Mouse (Mus musculus): ENCODE measurements around the gene Ccdc33. TPM values are rescaled to one million over a fixed set of nuclear protein-coding genes. Genes with fewer than 3 reads are reported as not detected.
A peak's percentile ranks its signal among the peaks of the same experiment; 100 is the strongest.

Gene Ccdc33
- polyA plus RNA-seq, 1 experiment from 2014 or later, result not detected

DNA sequence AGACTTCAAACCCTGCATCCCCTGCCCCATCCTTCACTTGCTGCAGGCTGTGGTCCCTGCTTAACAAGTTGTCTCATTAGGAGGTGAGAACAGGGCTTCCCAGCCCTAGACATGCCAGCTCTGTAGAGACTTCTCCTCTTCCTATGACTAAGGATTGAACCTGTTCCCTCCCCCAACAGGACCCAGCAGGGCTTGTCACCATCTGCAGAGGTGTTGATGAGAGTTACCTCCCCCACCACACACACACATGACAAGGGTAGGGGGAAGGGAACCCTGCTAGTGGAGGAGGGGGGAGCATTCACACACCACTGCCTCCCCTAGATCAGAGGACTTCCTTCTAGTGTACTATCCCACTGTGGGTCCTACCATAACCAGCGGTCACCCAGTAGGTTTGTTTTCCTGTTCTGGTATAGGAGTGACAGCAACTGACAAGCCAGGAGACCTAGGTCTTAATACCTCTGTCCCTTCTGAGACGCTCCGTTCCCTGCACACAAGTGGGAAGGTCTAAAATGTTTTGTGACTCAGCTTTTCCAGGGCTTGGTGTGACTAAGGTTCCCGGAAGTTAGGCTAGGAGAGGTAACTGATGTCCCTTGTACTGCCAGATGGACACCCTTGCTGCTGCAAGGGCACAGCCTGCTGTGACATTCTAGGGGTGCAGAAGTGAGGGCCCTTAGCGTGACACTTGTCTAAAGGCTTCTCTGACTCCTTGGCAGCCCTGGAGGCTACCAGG, 18.6 kb downstream of the Ccdc33 start:
- H3K9me3 ChIP-seq, result no peaks in the 10 kb centered on the region
- WGBS, result 40% methylated on average over 5 of the region's 5 CpGs
- no peak for DNase-seq (ENCODE audit: low spot score)
- H3K4me3 ChIP-seq, result no peak overlapping the region
- H3K27ac ChIP-seq, result peak overlapping the region; percentile 42; the same call in 1 of the 2 replicates
- no peaks in the 10 kb centered on the region for H3K36me3 ChIP-seq
- H3K4me1 ChIP-seq, result peaks cover 19% of the 10 kb centered on the region
- H3K27me3 ChIP-seq (ENCODE audit: insufficient read depth, poor library complexity, severe bottlenecking), result peaks cover 68% of the 10 kb centered on the region

DNA sequence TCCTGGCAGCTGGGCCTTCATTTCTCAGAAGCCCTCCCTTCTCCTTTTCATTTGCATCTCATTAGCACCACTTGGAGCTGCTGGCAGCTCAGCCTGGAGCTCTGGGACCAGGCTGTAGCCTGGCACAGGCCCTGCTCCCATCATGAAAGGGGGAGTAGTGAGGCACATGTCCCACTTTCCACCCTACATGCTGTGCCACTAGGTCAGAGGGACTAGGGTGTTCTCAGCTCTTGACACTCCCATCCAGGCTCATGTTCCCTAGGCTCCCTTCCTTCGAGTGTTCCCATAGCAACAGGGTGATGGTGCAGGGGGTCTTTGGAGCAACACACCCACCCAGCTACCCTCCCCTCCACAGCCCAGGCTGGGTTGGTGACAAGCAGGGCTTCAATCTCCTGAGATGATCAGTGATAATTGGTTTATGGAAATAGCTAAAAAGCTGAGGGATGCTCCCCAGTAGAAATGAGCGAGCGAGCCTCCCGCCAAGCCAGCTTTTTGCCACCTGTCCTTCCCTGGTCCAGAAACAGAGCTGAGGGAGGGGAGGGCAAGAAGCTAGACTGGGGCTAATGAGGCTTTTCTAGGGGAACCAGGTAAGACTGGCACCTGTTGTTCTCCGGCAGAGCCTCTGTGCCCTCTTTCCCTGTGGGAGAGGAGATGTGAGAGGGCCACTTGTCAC, 21.9 kb downstream of the Ccdc33 start:
- no peak for DNase-seq (ENCODE audit: low spot score)
- Histone ChIP-seq H3K36me3 (no peaks in the 10 kb centered on the region), H3K4me3 (no peak overlapping the region), H3K9me3 (no peaks in the 10 kb centered on the region), H3K27me3 (ENCODE audit: insufficient read depth, poor library complexity, severe bottlenecking) (peaks cover 65% of the 10 kb centered on the region), H3K27ac (no peak overlapping the region), H3K4me1 (peaks cover 18% of the 10 kb centered on the region)
- 48% methylated on average over 5 of the region's 5 CpGs for WGBS

DNA sequence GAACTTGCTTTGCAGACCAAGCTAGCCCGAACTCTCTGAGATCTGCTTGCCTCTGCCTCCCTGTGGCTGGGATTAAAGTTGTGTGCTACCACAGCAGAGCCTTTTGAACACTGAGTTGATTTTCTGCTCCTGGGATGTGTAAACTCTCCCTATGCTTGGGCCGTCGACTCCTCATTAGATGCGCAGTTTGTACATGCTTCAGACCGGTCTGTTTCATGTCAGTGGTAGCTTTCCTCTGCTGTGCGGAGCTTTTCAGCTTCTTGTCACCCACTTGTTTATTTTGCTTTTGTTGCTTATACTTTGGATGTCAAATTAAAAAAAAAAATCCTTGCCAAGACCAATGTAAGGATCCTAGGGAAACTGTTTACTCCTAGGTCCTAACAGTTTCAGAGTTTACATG, 22.6 kb downstream of the Ccdc33 start:
- Histone ChIP-seq H3K4me3 (no peak overlapping the region), H3K9me3 (no peaks in the 10 kb centered on the region), H3K27ac (no peak overlapping the region), H3K36me3 (no peaks in the 10 kb centered on the region), H3K4me1 (peaks cover 14% of the 10 kb centered on the region), H3K27me3 (ENCODE audit: insufficient read depth, poor library complexity, severe bottlenecking) (peaks cover 65% of the 10 kb centered on the region)
- WGBS, result 74% methylated on average over 6 of the region's 6 CpGs
- no peak for DNase-seq (ENCODE audit: low spot score)

DNA sequence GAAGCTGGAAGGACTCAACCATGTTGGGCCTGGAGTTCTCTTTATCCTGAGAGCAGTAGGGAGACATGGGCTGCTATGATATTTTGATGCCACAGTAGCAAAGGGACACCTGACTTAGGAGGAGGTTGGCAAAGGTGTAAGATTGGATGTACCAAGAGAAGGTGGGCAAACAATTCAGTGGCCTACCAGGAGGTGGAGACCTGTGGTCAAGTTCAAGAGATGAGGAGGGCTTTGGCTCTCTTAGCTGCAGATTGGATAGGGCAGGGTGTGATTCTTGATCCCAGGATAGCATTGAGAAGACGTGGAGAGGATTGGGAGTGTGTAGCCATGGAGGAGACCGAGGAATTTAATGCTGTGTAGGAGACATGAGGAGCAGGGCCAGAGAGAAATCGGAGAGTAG, 24.8 kb downstream of the Ccdc33 start:
- Histone ChIP-seq H3K36me3 (no peaks in the 10 kb centered on the region), H3K27me3 (ENCODE audit: insufficient read depth, poor library complexity, severe bottlenecking) (peaks cover 72% of the 10 kb centered on the region), H3K9me3 (no peaks in the 10 kb centered on the region), H3K27ac (no peak overlapping the region), H3K4me1 (no peaks in the 10 kb centered on the region), H3K4me3 (no peak overlapping the region)
- DNase-seq (ENCODE audit: low spot score), result no peak
- 59% methylated on average over 3 of the region's 3 CpGs for WGBS

DNA sequence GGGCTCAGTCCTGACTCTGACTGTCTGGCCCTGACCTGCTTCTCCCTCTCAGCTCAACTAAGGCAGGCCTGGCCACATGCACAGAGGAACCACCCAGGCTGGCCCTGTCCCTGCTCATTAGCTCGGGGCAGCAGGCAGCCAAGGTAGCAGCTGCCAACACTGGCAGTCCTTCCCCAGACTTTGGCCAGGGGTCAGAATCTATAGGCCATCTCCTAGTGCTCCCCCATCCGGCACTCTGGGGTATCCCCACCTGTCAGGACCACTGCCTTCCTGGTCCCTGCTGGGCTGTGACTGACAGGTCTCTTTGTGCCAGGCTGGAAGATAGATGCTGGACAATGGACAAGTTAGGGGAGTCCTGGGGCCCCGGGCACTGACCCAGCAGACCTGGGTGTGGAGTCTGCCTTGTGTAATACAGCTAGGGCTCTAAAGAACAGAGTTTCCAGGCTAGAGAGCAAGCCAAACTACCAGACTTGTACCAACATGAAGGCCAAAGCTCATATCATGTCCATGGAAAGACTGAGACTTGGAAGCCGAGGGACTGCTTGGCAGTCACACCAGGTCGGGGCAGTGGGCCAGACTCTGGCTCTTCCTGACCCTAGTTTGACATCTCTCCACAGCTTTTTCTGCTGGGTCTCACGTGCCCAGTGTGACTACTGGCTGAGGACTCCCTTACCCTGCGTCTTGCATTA, 25.9 kb downstream of the Ccdc33 start:
- Histone ChIP-seq H3K27ac (no peak overlapping the region), H3K36me3 (no peaks in the 10 kb centered on the region), H3K9me3 (no peaks in the 10 kb centered on the region), H3K27me3 (ENCODE audit: insufficient read depth, poor library complexity, severe bottlenecking) (peaks cover 74% of the 10 kb centered on the region), H3K4me3 (no peak overlapping the region), H3K4me1 (0 out of 2 replicates have a peak, but pooled peaks cover 6% of the 10 kb centered on the region)
- no peak for DNase-seq (ENCODE audit: low spot score)
- WGBS, result 70% methylated on average over 7 of the region's 7 CpGs

DNA sequence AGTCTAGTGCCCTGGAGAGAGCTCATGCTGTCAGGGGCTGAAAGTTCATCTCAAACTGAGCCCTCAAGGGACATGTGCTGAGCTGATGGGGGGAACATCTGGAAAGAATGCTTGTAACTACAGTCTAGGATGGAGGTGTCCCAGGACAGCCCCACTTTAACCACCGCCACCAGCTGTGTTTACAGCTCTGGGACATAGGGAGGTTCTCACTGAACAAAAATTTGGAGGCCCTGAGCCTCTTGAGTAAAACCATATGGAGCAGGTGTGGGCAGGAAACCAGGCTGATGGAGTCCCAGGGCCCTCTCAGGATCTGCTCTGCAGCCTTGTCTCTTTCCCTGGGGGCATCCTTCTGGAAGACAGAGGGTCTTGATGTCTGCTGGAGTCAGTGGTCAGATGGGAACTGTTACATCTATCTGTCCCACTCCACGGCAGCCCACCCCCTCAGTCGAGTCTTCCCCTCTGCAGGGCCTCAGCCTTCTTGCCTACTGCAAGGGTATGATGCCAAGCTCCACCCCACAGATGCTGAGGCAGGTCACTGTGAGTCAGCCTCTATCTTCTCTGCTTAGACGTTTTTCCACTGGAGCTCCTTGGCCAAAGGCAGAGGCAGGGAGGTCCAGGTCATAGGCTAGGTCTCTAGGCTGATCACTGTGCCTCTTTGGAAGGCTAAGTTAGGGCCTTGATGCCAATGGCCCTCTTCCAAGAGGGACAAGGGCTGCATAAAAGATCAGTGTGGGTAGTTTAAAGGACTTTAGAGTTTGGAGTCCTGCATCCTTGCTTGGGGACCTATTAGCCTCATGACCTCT, 26.8 kb downstream of the Ccdc33 start:
- H3K9me3 ChIP-seq, result no peaks in the 10 kb centered on the region
- H3K27ac ChIP-seq, result no peak overlapping the region
- no peak overlapping the region for H3K4me3 ChIP-seq
- peaks cover 10% of the 10 kb centered on the region; the same call in 1 of the 2 replicates for H3K4me1 ChIP-seq
- 62% methylated on average over 4 of the region's 4 CpGs for WGBS
- H3K36me3 ChIP-seq, result no peaks in the 10 kb centered on the region
- no peak for DNase-seq (ENCODE audit: low spot score)
- H3K27me3 ChIP-seq (ENCODE audit: insufficient read depth, poor library complexity, severe bottlenecking), result peaks cover 73% of the 10 kb centered on the region

DNA sequence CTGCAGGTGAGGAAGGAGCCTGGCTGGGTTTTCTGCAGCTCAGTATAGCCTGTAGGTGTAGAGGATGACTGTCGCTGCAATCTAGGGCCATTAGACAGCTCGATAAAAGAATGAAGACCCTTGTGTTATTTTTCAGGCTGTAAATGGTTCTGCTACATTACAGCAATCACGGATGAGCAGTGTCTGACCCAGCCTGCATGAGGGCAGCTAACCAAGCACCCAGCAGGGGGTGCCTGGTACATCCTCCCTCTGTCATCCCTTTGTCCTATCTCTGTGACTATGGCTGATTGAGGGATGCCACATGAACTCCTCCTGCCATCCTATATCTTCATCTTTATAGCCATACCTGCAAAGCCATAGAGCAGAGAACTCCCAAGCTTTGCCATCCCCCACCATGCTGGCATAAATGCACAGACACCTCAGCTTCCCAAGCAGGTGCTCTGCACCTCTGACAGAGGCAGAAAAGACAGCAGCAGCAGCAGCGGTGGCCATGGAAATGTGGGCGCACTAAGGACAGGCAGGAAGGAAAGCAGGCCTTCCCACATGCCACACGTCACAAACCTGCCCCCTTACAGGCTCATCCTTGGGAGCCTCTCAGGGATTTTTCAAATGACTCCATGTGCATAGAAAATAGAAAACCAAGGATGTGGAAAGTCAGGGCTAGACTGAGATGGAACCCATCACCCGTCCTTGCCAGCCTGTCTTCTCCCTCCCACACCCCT, 31.2 kb downstream of the Ccdc33 start:
- H3K4me1 ChIP-seq, result peaks cover 35% of the 10 kb centered on the region

DNA sequence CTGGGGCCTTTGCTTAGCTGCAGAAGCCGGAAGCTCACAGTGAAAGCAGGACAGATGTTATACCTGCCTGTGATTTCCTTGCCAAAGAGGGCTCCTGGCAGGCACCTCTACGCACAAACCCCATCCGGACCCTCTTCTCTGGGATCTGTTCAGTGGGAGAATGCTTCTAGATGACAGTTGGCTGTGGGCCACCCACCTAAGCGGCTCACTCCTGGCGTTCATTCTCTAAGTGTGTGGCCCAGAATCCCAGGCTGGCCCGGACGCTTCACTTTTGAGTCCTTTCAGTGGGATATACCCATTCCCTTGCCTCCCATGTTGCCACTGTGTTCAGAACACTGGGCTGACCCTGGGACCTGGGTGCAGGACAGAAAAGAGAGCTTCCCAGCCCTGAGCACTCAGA, 31.8 kb downstream of the Ccdc33 start:
- no peak overlapping the region for H3K4me3 ChIP-seq
- no peak overlapping the region for H3K27ac ChIP-seq
- no peaks in the 10 kb centered on the region for H3K9me3 ChIP-seq
- DNase-seq (ENCODE audit: low spot score), result no peak
- 61% methylated on average over 7 of the region's 7 CpGs for WGBS
- peaks cover 35% of the 10 kb centered on the region for H3K4me1 ChIP-seq
- H3K36me3 ChIP-seq, result no peaks in the 10 kb centered on the region
- peaks cover 68% of the 10 kb centered on the region for H3K27me3 ChIP-seq (ENCODE audit: insufficient read depth, poor library complexity, severe bottlenecking)

More for the DNA sequence above, 31.2 kb downstream of the Ccdc33 start:
- no peak for DNase-seq (ENCODE audit: low spot score)
- Histone ChIP-seq H3K27me3 (ENCODE audit: insufficient read depth, poor library complexity, severe bottlenecking) (peaks cover 74% of the 10 kb centered on the region), H3K36me3 (no peaks in the 10 kb centered on the region), H3K4me3 (no peak overlapping the region), H3K27ac (no peak overlapping the region), H3K9me3 (no peaks in the 10 kb centered on the region)
- 65% methylated on average over 7 of the region's 7 CpGs for WGBS

DNA sequence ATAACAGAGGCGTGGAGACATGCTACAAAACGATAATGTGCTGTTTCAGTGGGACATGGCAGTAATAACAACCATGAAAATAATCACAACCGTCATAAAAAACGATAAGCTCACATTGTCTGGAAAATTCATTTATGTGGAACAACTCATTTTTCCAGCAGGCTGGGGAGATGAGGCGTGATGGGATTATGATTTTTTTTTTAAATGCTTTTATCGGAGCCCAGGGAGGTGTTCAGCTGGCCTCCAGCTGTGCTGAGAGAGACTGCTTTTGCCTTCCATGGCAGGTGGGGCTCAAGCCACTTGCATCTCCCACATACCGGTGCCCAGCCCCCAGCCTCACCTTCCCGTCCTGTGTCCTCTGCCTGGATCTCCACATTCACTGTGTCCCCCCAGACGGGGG, 32.4 kb downstream of the Ccdc33 start:
- Histone ChIP-seq H3K27me3 (ENCODE audit: insufficient read depth, poor library complexity, severe bottlenecking) (peaks cover 62% of the 10 kb centered on the region), H3K4me1 (peaks cover 39% of the 10 kb centered on the region), H3K36me3 (no peaks in the 10 kb centered on the region), H3K27ac (no peak overlapping the region), H3K9me3 (no peaks in the 10 kb centered on the region), H3K4me3 (no peak overlapping the region)
- DNase-seq (ENCODE audit: low spot score), result no peak
- 37% methylated on average over 9 of the region's 9 CpGs for WGBS

DNA sequence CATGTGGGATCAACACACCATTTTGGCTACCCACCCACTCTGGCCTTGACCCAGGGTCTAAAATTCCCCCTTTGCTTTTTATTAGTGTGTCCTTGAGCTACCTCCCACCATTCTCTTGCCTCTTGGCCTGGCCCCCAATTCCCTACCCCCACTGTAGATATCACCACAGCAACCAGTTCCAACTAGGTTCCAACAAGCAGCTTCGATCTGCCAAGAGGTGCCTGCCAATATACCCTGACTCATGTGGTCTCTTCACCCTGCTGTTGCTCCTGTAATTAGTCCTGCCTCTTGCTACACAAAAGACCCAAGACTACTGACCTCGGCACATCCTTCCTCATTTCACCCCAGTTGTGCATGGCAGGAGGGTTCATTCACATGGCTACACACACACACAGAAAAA, 33.5 kb downstream of the Ccdc33 start:
- DNase-seq (ENCODE audit: low spot score), result no peak
- peaks cover 54% of the 10 kb centered on the region for H3K27me3 ChIP-seq (ENCODE audit: insufficient read depth, poor library complexity, severe bottlenecking)
- no peak overlapping the region for H3K27ac ChIP-seq
- no peaks in the 10 kb centered on the region for H3K9me3 ChIP-seq
- no peaks in the 10 kb centered on the region for H3K36me3 ChIP-seq
- H3K4me1 ChIP-seq, result peaks cover 40% of the 10 kb centered on the region
- WGBS, result 31% methylated on average over 2 of the region's 2 CpGs
- H3K4me3 ChIP-seq, result no peak overlapping the region

DNA sequence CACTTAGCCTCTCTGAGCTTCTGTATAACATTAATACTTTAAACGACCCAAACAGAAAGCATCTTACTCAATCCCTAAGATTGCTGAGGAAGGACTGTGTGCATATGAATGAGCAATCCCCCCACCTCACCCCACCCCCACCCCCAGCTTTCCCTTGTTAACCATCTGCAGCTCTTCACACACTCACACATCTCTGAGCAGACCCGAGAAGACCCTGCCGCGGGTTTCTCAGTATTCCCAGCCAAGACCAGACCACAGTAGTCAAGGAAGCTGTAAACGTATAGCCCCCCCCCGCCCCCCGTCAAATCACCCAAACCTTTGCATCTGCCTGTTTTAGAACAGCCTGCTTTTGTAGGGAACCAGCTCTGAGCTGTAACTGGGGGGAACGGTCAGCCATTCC, 34.0 kb downstream of the Ccdc33 start:
- 18% methylated on average over 8 of the region's 8 CpGs for WGBS
- H3K27ac ChIP-seq, result no peak overlapping the region
- H3K36me3 ChIP-seq, result no peaks in the 10 kb centered on the region
- H3K4me3 ChIP-seq, result no peak overlapping the region
- peaks cover 40% of the 10 kb centered on the region for H3K4me1 ChIP-seq
- DNase-seq (ENCODE audit: low spot score), result no peak
- H3K27me3 ChIP-seq (ENCODE audit: insufficient read depth, poor library complexity, severe bottlenecking), result peaks cover 49% of the 10 kb centered on the region
- H3K9me3 ChIP-seq, result no peaks in the 10 kb centered on the region

DNA sequence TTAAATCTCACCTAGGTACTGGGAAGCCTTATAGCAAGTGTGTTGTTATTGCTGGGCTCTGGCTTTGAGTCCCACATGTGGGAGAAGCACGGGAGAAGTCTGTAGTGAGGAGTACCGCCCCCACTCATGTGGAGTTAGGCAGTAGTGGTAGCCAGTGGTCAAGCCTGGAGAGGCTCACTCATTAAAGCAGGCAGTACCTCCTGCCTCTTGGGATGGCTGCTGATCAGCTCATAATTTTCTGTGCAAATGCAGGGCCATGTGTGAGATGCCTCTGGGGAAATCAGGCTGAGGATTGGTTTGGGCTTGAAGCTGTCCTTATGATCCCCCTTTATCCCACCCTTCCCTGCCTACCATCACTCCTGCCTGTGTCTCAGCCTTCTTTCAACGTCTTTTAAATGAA, 44.1 kb downstream of the Ccdc33 start:
- no peaks in the 10 kb centered on the region for H3K36me3 ChIP-seq
- no peaks in the 10 kb centered on the region for H3K9me3 ChIP-seq
- peaks cover 70% of the 10 kb centered on the region for H3K27me3 ChIP-seq (ENCODE audit: insufficient read depth, poor library complexity, severe bottlenecking)
- H3K27ac ChIP-seq, result no peak overlapping the region
- no peak for DNase-seq (ENCODE audit: low spot score)
- H3K4me3 ChIP-seq, result no peak overlapping the region
- peaks cover 39% of the 10 kb centered on the region for H3K4me1 ChIP-seq
- WGBS, result 55% methylated on average over 3 of the region's 3 CpGs

All from heart, embryonic 10.5 days (tissue).